In genomic region chr17:32947215-32947914, GRCm38 (mm10) we compare ENCODE assay signal across 7 mouse cellular contexts. TPM values are rescaled to one million over a fixed set of nuclear protein-coding genes. Genes with fewer than 3 reads are reported as not detected.
A peak's percentile ranks its signal among the peaks of the same experiment; 100 is the strongest.
DNase-seq lines count a peak whose midpoint lies in the region; ATAC-seq lines count a peak whose summit lies in the region.

Gene Cyp4f13 (minus strand): TSS chr17:32947402.

- peak within 1 kb of the TSS; percentile 65 for H3K9ac ChIP-seq in intestine, embryonic 15.5 days

- ATAC-seq in intestine, embryonic 15.5 days: peak; percentile 99

- 8% methylated on average over 12 of the region's 12 CpGs for WGBS in intestine, embryonic 15.5 days
- WGBS in midbrain, embryonic 10.5 days: 47% methylated on average over 12 of the region's 12 CpGs

- H3K36me3 ChIP-seq in intestine, embryonic 15.5 days: no peaks in the 10 kb centered on the region
- H3K36me3 ChIP-seq in midbrain, embryonic 10.5 days: no peaks in the 10 kb centered on the region

- intact Hi-C loops in left cerebral cortex, postnatal 25 days (cut with DNase I): no loop called here

- peak; percentile 98 to 100 for DNase-seq in adrenal gland, adult (ENCODE audit: inconsistent age in 2 of 2, low spot score in 1 of 2)
- DNase-seq in embryo, embryonic 11 days: peak; percentile 76
- DNase-seq in gastrocnemius, postnatal 25 days: peak; percentile 97
- peak; percentile 81 to 93 for DNase-seq in left cerebral cortex, postnatal 25 days (ENCODE audit: low spot score in 2 of 2)
- DNase-seq in midbrain, embryonic 10.5 days (ENCODE audit: low spot score): peak; percentile 29
- peak; percentile 93 for DNase-seq in right cerebral cortex, postnatal 4 days

- peak within 1 kb of the TSS; percentile 86 for H3K27ac ChIP-seq in intestine, embryonic 15.5 days
- 0 out of 2 replicates have a peak within 1 kb of the TSS, but pooled peaks have one; percentile 33 for H3K27ac ChIP-seq in midbrain, embryonic 10.5 days (replicated peaks)

- peak within 1 kb of the TSS; percentile 90 for H3K4me2 ChIP-seq in intestine, embryonic 15.5 days (replicated peaks)

- no peaks in the 10 kb centered on the region for H3K9me3 ChIP-seq in intestine, embryonic 15.5 days
- no peaks in the 10 kb centered on the region for H3K9me3 ChIP-seq in midbrain, embryonic 10.5 days (replicated peaks)

- no peaks in the 10 kb centered on the region for H3K27me3 ChIP-seq in intestine, embryonic 15.5 days (replicated peaks)
- no peaks in the 10 kb centered on the region for H3K27me3 ChIP-seq in midbrain, embryonic 10.5 days (ENCODE audit: low read depth, poor library complexity, severe bottlenecking)

- H3K4me3 ChIP-seq in intestine, embryonic 15.5 days (replicated peaks): peak within 1 kb of the TSS; percentile 61
- H3K4me3 ChIP-seq in midbrain, embryonic 10.5 days: peak within 1 kb of the TSS; percentile 41

- H3K4me1 ChIP-seq in intestine, embryonic 15.5 days (replicated peaks): peaks cover 16% of the 10 kb centered on the region
- 0 out of 2 replicates have a peak, but pooled peaks cover 4% of the 10 kb centered on the region for H3K4me1 ChIP-seq in midbrain, embryonic 10.5 days

RNA-seq across cellular contexts. Expression of gene Cyp4f13, which starts in this region (rescaled TPM):
- 1 to 10 TPM; 7.8 to 8.2 TPM for total RNA-seq in gastrocnemius, postnatal 25 days (2021)
- polyA plus RNA-seq in intestine, embryonic 15.5 days (2015; fragmentation: Nextera tagmentation; extraction: Ambion mirVana): 21.1 and 22.4 TPM in 2 replicates
- total RNA-seq in left cerebral cortex, postnatal 25 days (2021): 10 to 100 TPM; 14.8 to 20.8 TPM
- 1.6 and 2.9 TPM in 2 replicates for polyA plus RNA-seq in midbrain, embryonic 10.5 days (2016; fragmentation: Nextera tagmentation; extraction: Ambion mirVana)

Comparison
In these comparisons a context has a peak if more than half of its experiments do, and no peak if none do; other contexts are left out.
1. Peak in every context shown above with its lines: DNase-seq, ATAC-seq, H3K4me3 ChIP-seq and H3K27ac ChIP-seq.
2. DNase-seq: peak in every context shown above with its lines; median percentile 99 in adrenal gland, adult; 97 in gastrocnemius, postnatal 25 days; 93 in right cerebral cortex, postnatal 4 days; 87 in left cerebral cortex, postnatal 25 days; 76 in embryo, embryonic 11 days; 29 in midbrain, embryonic 10.5 days.